Mouse (Mus musculus): ENCODE measurements around the gene Fam111a. TPM values are rescaled to one million over a fixed set of nuclear protein-coding genes. Genes with fewer than 3 reads are reported as not detected.

The Fam111a gene
- polyA plus RNA-seq, 1 experiment from 2014 or later = 8.2 TPM

- Histone ChIP-seq H3K9ac (ENCODE audit: low read length) (peak overlapping the region; percentile 66), H3K27me3 (ENCODE audit: control insufficient read depth, insufficient read depth, low read length) (no peaks in the 10 kb centered on the region), H3K4me2 (replicated peaks; ENCODE audit: low read depth) (peak overlapping the region; percentile 86), H3K4me3 (ENCODE audit: low read depth, low read length) (peak overlapping the region; percentile 47), H3K4me1 (replicated peaks; ENCODE audit: control insufficient read depth, insufficient read depth) (no peaks in the 10 kb centered on the region), H3K27ac (replicated peaks) (no peak overlapping the region), H3K36me3 (ENCODE audit: control insufficient read depth, insufficient read depth, low read length) (no peaks in the 10 kb centered on the region), H3K9me3 (ENCODE audit: control insufficient read depth, low read length) (no peaks in the 10 kb centered on the region)
- ATAC-seq (ENCODE audit: low FRiP score, low TSS enrichment) = peak; percentile 82
- DNase-seq (ENCODE audit: low spot score) = peak; percentile 55
- TF ChIP-seq EP300 (optimal IDR thresholded peaks at IDR 0.05) (no peak), CTCF (IDR thresholded peaks at IDR 0.05; ENCODE audit: low read depth) (peak; percentile 87)
- WGBS = 1% methylated on average over 15 of the region's 16 CpGs
Observed at GRCm38 (mm10) chr19:12517671-12518540, 27.6 kb upstream of the Fam111a start.

GRCm38 (mm10) chr19:12518541-12518890 is 27.0 kb upstream of the Fam111a start:
- Histone ChIP-seq H3K4me1 (replicated peaks; ENCODE audit: control insufficient read depth, insufficient read depth) (no peaks in the 10 kb centered on the region), H3K4me2 (replicated peaks; ENCODE audit: low read depth) (peak overlapping the region; percentile 86), H3K9me3 (ENCODE audit: control insufficient read depth, low read length) (no peaks in the 10 kb centered on the region), H3K4me3 (ENCODE audit: low read depth, low read length) (peak overlapping the region; percentile 47; the same call in 1 of the 2 replicates), H3K27me3 (ENCODE audit: control insufficient read depth, insufficient read depth, low read length) (no peaks in the 10 kb centered on the region), H3K27ac (replicated peaks) (no peak overlapping the region), H3K36me3 (ENCODE audit: control insufficient read depth, insufficient read depth, low read length) (no peaks in the 10 kb centered on the region), H3K9ac (ENCODE audit: low read length) (no peak overlapping the region; the same call in 1 of the 2 replicates)
- no peak for DNase-seq (ENCODE audit: low spot score)
- ATAC-seq (ENCODE audit: low FRiP score, low TSS enrichment) = no peak
- TF ChIP-seq CTCF (IDR thresholded peaks at IDR 0.05; ENCODE audit: low read depth) = no peak
- no peak for TF ChIP-seq EP300 (optimal IDR thresholded peaks at IDR 0.05)

GRCm38 (mm10) chr19:12523377-12523776 is 22.2 kb upstream of the Fam111a start:
- 42% methylated on average over 4 of the region's 4 CpGs for WGBS
- no peak for DNase-seq (ENCODE audit: low spot score)
- Histone ChIP-seq H3K9ac (ENCODE audit: low read length) (no peak overlapping the region), H3K9me3 (ENCODE audit: control insufficient read depth, low read length) (no peaks in the 10 kb centered on the region), H3K4me2 (replicated peaks; ENCODE audit: low read depth) (no peak overlapping the region), H3K27me3 (ENCODE audit: control insufficient read depth, insufficient read depth, low read length) (no peaks in the 10 kb centered on the region), H3K4me3 (ENCODE audit: low read depth, low read length) (no peak overlapping the region), H3K36me3 (ENCODE audit: control insufficient read depth, insufficient read depth, low read length) (no peaks in the 10 kb centered on the region), H3K4me1 (replicated peaks; ENCODE audit: control insufficient read depth, insufficient read depth) (no peaks in the 10 kb centered on the region), H3K27ac (replicated peaks) (no peak overlapping the region)
- TF ChIP-seq CTCF (IDR thresholded peaks at IDR 0.05; ENCODE audit: low read depth) (no peak), EP300 (optimal IDR thresholded peaks at IDR 0.05) (no peak)
- ATAC-seq (ENCODE audit: low FRiP score, low TSS enrichment) = no peak

- no peaks in the 10 kb centered on the region for H3K36me3 ChIP-seq (ENCODE audit: control insufficient read depth, insufficient read depth, low read length)
- H3K27me3 ChIP-seq (ENCODE audit: control insufficient read depth, insufficient read depth, low read length) = no peaks in the 10 kb centered on the region
- no peaks in the 10 kb centered on the region for H3K9me3 ChIP-seq (ENCODE audit: control insufficient read depth, low read length)
- no peak overlapping the region for H3K4me2 ChIP-seq (replicated peaks; ENCODE audit: low read depth)
- DNase-seq (ENCODE audit: low spot score) (no peak), ATAC-seq (ENCODE audit: low FRiP score, low TSS enrichment) (no peak)
- no peak overlapping the region for H3K27ac ChIP-seq (replicated peaks)
- TF ChIP-seq EP300 (optimal IDR thresholded peaks at IDR 0.05) = no peak
- no peak for TF ChIP-seq CTCF (IDR thresholded peaks at IDR 0.05; ENCODE audit: low read depth)
- no peak overlapping the region for H3K9ac ChIP-seq (ENCODE audit: low read length)
- no peaks in the 10 kb centered on the region for H3K4me1 ChIP-seq (replicated peaks; ENCODE audit: control insufficient read depth, insufficient read depth)
- no peak overlapping the region for H3K4me3 ChIP-seq (ENCODE audit: low read depth, low read length)
Observed at GRCm38 (mm10) chr19:12537168-12537567, 8.4 kb upstream of the Fam111a start.

GRCm38 (mm10) chr19:12539975-12540374 is 5.6 kb upstream of the Fam111a start:
- no peaks in the 10 kb centered on the region for H3K36me3 ChIP-seq (ENCODE audit: control insufficient read depth, insufficient read depth, low read length)
- H3K27ac ChIP-seq (replicated peaks) = no peak overlapping the region
- ATAC-seq (ENCODE audit: low FRiP score, low TSS enrichment) (no peak), DNase-seq (ENCODE audit: low spot score) (no peak)
- H3K4me1 ChIP-seq (replicated peaks; ENCODE audit: control insufficient read depth, insufficient read depth) = no peaks in the 10 kb centered on the region
- H3K27me3 ChIP-seq (ENCODE audit: control insufficient read depth, insufficient read depth, low read length) = no peaks in the 10 kb centered on the region
- H3K9me3 ChIP-seq (ENCODE audit: control insufficient read depth, low read length) = no peaks in the 10 kb centered on the region
- 85% methylated on average over 1 of the region's 1 CpGs for WGBS
- H3K4me3 ChIP-seq (ENCODE audit: low read depth, low read length) = no peak overlapping the region
- no peak overlapping the region for H3K4me2 ChIP-seq (replicated peaks; ENCODE audit: low read depth)
- H3K9ac ChIP-seq (ENCODE audit: low read length) = no peak overlapping the region
- TF ChIP-seq EP300 (optimal IDR thresholded peaks at IDR 0.05) = no peak
- TF ChIP-seq CTCF (IDR thresholded peaks at IDR 0.05; ENCODE audit: low read depth) = no peak

GRCm38 (mm10) chr19:12540727-12541126 is 4.8 kb upstream of the Fam111a start:
- ATAC-seq (ENCODE audit: low FRiP score, low TSS enrichment) (no peak), DNase-seq (ENCODE audit: low spot score) (no peak)
- no peak for TF ChIP-seq EP300 (optimal IDR thresholded peaks at IDR 0.05)
- H3K9ac ChIP-seq (ENCODE audit: low read length) = no peak overlapping the region
- H3K27ac ChIP-seq (replicated peaks) = no peak overlapping the region
- 45% methylated on average over 3 of the region's 3 CpGs for WGBS
- H3K36me3 ChIP-seq (ENCODE audit: control insufficient read depth, insufficient read depth, low read length) = no peaks in the 10 kb centered on the region
- no peak overlapping the region for H3K4me2 ChIP-seq (replicated peaks; ENCODE audit: low read depth)
- no peaks in the 10 kb centered on the region for H3K9me3 ChIP-seq (ENCODE audit: control insufficient read depth, low read length)
- H3K4me3 ChIP-seq (ENCODE audit: low read depth, low read length) = no peak overlapping the region
- no peaks in the 10 kb centered on the region for H3K27me3 ChIP-seq (ENCODE audit: control insufficient read depth, insufficient read depth, low read length)
- H3K4me1 ChIP-seq (replicated peaks; ENCODE audit: control insufficient read depth, insufficient read depth) = no peaks in the 10 kb centered on the region
